Mouse (Mus musculus): ENCODE measurements around the gene Erbin.
A peak's percentile ranks its signal among the peaks of the same experiment; 100 is the strongest.

Erbin gene

GRCm38 (mm10) chr13:103806210-103806851 lies 114.0 kb downstream of the Erbin start:
- DNase-seq (ENCODE audit: low spot score), result no peak

GRCm38 (mm10) chr13:103803721-103804120 lies 116.6 kb downstream of the Erbin start:
- no peak for DNase-seq (ENCODE audit: low spot score)

GRCm38 (mm10) chr13:103801021-103801420 lies 119.3 kb downstream of the Erbin start:
- DNase-seq (ENCODE audit: low spot score), result no peak

GRCm38 (mm10) chr13:103794688-103795543 lies 125.4 kb downstream of the Erbin start:
- no peak for DNase-seq (ENCODE audit: low spot score)

- no peak for DNase-seq (ENCODE audit: low spot score)
Observed at GRCm38 (mm10) chr13:103779922-103780585, 140.3 kb downstream of the Erbin start.

- no peak for DNase-seq (ENCODE audit: low spot score)
Observed at GRCm38 (mm10) chr13:103777126-103777525, 143.2 kb downstream of the Erbin start.

GRCm38 (mm10) chr13:103774119-103774757 lies 146.1 kb downstream of the Erbin start, which contains the start of gene Srek1:
Gene Srek1 (minus strand): TSS chr13:103774608.
- peak; percentile 87 for DNase-seq (ENCODE audit: low spot score)

- DNase-seq (ENCODE audit: low spot score), result peak; percentile 3
Observed at GRCm38 (mm10) chr13:103773407-103774118, 146.8 kb downstream of the Erbin start.

- no peak for DNase-seq (ENCODE audit: low spot score)
Observed at GRCm38 (mm10) chr13:103772917-103773316, 147.4 kb downstream of the Erbin start.

- DNase-seq (ENCODE audit: low spot score), result no peak
Observed at GRCm38 (mm10) chr13:103770821-103771220, 149.5 kb downstream of the Erbin start.
